Mouse (Mus musculus): ENCODE data around the gene Gm5039. TPM values are rescaled to one million over a fixed set of nuclear protein-coding genes. Genes with fewer than 3 reads are reported as not detected.
"Not testable (repeated sequence)": the region's sequence is repeated elsewhere in the genome, so short reads cannot be mapped to it uniquely, and the experiment has no call there.

Gene Gm5039
- polyA plus RNA-seq, 1 experiment, result not detected

GRCm38 (mm10) chr12:88354182-88354702 is 30.4 kb upstream of the Gm5039 start:
- H3K27ac ChIP-seq (ENCODE audit: insufficient read depth, low read length), result no peak overlapping the region
- no peak for TF ChIP-seq POLR2A (IDR thresholded peaks at IDR 0.05; ENCODE audit: borderline replicate concordance, insufficient read depth, low read length)
- no peak overlapping the region for H3K4me3 ChIP-seq (replicated peaks; ENCODE audit: insufficient read depth, low read depth, low read length)
- H3K27me3 ChIP-seq (ENCODE audit: control insufficient read depth, insufficient read depth, low read length), result no peaks in the 10 kb centered on the region
- DNase-seq, result no peak
- no peaks in the 10 kb centered on the region for H3K4me1 ChIP-seq (ENCODE audit: control insufficient read depth, insufficient read depth, low read length)
- WGBS, result 9% methylated on average over 39 of the region's 41 CpGs

GRCm38 (mm10) chr12:88341286-88341685 is 17.5 kb upstream of the Gm5039 start:
- 36% methylated on average over 2 of the region's 2 CpGs for WGBS
- H3K4me1 ChIP-seq (ENCODE audit: control insufficient read depth, insufficient read depth, low read length); DNase-seq; H3K27me3 ChIP-seq (ENCODE audit: control insufficient read depth, insufficient read depth, low read length); H3K4me3 ChIP-seq (replicated peaks; ENCODE audit: insufficient read depth, low read depth, low read length); H3K27ac ChIP-seq (ENCODE audit: insufficient read depth, low read length): not testable (repeated sequence)

DNA sequence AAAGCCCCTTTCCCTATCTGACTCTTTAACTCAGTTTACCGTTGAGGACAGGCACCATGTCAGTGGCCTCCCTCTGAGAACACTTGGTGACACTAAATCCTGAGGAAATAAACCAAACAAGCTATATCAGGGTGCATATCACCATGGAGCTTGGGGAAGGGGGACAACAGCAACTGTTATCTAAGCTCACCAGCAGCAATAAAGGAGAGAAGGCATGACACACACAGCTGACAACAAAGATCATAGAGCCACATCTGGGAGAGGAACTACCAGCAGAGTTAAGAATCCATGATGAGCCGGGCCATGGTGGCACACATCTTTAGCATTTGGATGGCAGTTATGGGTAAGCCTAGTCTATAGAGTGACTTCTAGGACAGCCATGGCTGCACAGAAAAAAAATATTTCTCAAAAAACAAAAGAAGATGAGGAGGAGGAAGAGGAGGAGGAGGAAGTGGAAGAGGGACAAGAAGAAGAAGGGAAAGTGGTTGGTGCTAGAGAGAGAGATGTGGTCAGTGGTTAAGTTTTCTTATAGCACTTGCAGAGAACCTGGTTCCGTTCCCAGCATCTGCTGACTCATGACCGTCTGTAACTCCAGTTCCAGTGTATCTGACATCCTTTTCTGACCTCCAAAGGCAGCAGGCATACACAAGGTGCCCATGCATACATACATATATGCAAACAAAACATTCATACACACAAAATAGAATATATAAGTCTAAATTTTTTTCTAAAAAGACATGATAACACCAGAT is 13.0 kb upstream of the Gm5039 start:
- not testable (repeated sequence) for H3K27me3 ChIP-seq (ENCODE audit: control insufficient read depth, insufficient read depth, low read length); H3K4me1 ChIP-seq (ENCODE audit: control insufficient read depth, insufficient read depth, low read length); H3K27ac ChIP-seq (ENCODE audit: insufficient read depth, low read length); DNase-seq; H3K4me3 ChIP-seq (replicated peaks; ENCODE audit: insufficient read depth, low read depth, low read length)
- WGBS, result 71% methylated on average over 4 of the region's 4 CpGs

- WGBS, result 76% methylated on average over 3 of the region's 3 CpGs
- Histone ChIP-seq H3K27ac (ENCODE audit: insufficient read depth, low read length) (no peak overlapping the region), H3K4me1 (ENCODE audit: control insufficient read depth, insufficient read depth, low read length) (no peaks in the 10 kb centered on the region), H3K27me3 (ENCODE audit: control insufficient read depth, insufficient read depth, low read length) (no peaks in the 10 kb centered on the region), H3K4me3 (replicated peaks; ENCODE audit: insufficient read depth, low read depth, low read length) (no peak overlapping the region)
- DNase-seq, result no peak
- no peak for TF ChIP-seq CTCF (IDR thresholded peaks at IDR 0.05; ENCODE audit: borderline replicate concordance, insufficient read depth, low read depth, low read length)
- no peak for TF ChIP-seq POLR2A (IDR thresholded peaks at IDR 0.05; ENCODE audit: borderline replicate concordance, insufficient read depth, low read length)
These were observed 9.3 kb downstream of the Gm5039 start for GRCm38 (mm10) chr12:88314556-88314955.

- H3K27me3 ChIP-seq (ENCODE audit: control insufficient read depth, insufficient read depth, low read length); H3K4me3 ChIP-seq (replicated peaks; ENCODE audit: insufficient read depth, low read depth, low read length); H3K4me1 ChIP-seq (ENCODE audit: control insufficient read depth, insufficient read depth, low read length); H3K27ac ChIP-seq (ENCODE audit: insufficient read depth, low read length); DNase-seq: not testable (repeated sequence)
- 67% methylated on average over 2 of the region's 2 CpGs for WGBS
These were observed 26.7 kb downstream of the Gm5039 start for GRCm38 (mm10) chr12:88297171-88297570.

GRCm38 (mm10) chr12:88293082-88293481 is 30.7 kb downstream of the Gm5039 start:
- H3K27me3 ChIP-seq (ENCODE audit: control insufficient read depth, insufficient read depth, low read length), result not testable (repeated sequence)
- WGBS, result 65% methylated on average over 4 of the region's 4 CpGs

DNA sequence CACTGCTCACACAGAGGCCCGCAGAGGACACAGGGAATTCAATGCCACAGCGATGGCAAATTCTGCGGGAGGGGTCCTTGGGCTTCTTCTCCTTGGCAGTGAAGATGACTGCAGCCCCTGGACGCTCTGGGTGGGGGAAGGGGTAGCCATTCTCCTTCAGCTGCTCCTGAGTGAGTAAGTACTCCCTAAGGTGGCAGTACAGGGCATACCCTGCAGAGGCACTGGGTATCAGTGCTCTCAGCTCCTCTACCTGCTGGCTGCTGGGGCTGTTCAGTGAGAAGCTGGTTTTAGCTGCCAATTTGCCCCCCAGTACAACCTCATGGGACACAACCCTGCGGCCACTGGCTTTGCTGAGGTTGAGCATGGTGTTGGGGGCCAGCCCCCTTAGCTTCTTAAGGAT is 38.6 kb downstream of the Gm5039 start:
- not testable (repeated sequence) for H3K27me3 ChIP-seq (ENCODE audit: control insufficient read depth, insufficient read depth, low read length); H3K4me1 ChIP-seq (ENCODE audit: control insufficient read depth, insufficient read depth, low read length); H3K27ac ChIP-seq (ENCODE audit: insufficient read depth, low read length); DNase-seq; H3K4me3 ChIP-seq (replicated peaks; ENCODE audit: insufficient read depth, low read depth, low read length)
- 85% methylated on average over 5 of the region's 5 CpGs for WGBS

More at GRCm38 (mm10) chr12:88293082-88293481, 30.7 kb downstream of the Gm5039 start:
- not testable (repeated sequence) for H3K4me1 ChIP-seq (ENCODE audit: control insufficient read depth, insufficient read depth, low read length); DNase-seq; H3K27ac ChIP-seq (ENCODE audit: insufficient read depth, low read length); H3K4me3 ChIP-seq (replicated peaks; ENCODE audit: insufficient read depth, low read depth, low read length)

- 84% methylated on average over 5 of the region's 5 CpGs for WGBS
- H3K4me3 ChIP-seq (replicated peaks; ENCODE audit: insufficient read depth, low read depth, low read length); H3K27me3 ChIP-seq (ENCODE audit: control insufficient read depth, insufficient read depth, low read length); H3K27ac ChIP-seq (ENCODE audit: insufficient read depth, low read length); H3K4me1 ChIP-seq (ENCODE audit: control insufficient read depth, insufficient read depth, low read length); DNase-seq: not testable (repeated sequence)
These were observed 49.4 kb downstream of the Gm5039 start, which contains the start of gene Gm5662 for GRCm38 (mm10) chr12:88274400-88274799. Gm5662 (minus strand) TSS chr12:88274500.

Other genes starting within 250 kb of the Gm5039 start
- gene Gm16368, start 240.3 kb downstream of the Gm5039 start, polyA plus RNA-seq (2012; rRNA removed), result not detected in 2 replicates
- not detected in 2 replicates for gene Gm10436, start 141.9 kb downstream of the Gm5039 start, polyA plus RNA-seq (2012; rRNA removed)
- gene Gm8332, start 73.9 kb downstream of the Gm5039 start, polyA plus RNA-seq (2012; rRNA removed), result not detected in 2 replicates
- not detected in 2 replicates for gene Gm5662, start 49.5 kb downstream of the Gm5039 start, polyA plus RNA-seq (2012; rRNA removed)
- gene Adck1, start 36.5 kb upstream of the Gm5039 start, polyA plus RNA-seq (2012; rRNA removed), result 36.4 and 36.7 TPM in 2 replicates